Mouse (Mus musculus) brain, embryonic 14.5 days (tissue): ENCODE measurements at regions not wholly inside any gene's neighbourhood (a gene's known extent, or its start where the extent isn't known, plus 50 kb on each side); places are given as distances from the start of the nearest gene placed in this dataset.

Source experiments
- CTCF ChIP-seq: fragments of 200-500 bp; IDR thresholded peaks from 2 replicates; pipeline ENCODE4 v1.5.1; 2012; ENCODE audit warnings: inconsistent platforms, mild to moderate bottlenecking, moderate library complexity, borderline replicate concordance; ENCODE audit not compliant: insufficient read depth, insufficient read length; ENCODE audit errors: extremely low read depth
- POLR2A ChIP-seq: fragments of 200-500 bp; IDR thresholded peaks from 2 replicates; pipeline ENCODE4 v1.6.1; 2012; ENCODE audit warnings: mild to moderate bottlenecking, inconsistent platforms, borderline replicate concordance; ENCODE audit not compliant: poor library complexity, insufficient read depth, insufficient read length, severe bottlenecking; ENCODE audit errors: extremely low read depth

DNA sequence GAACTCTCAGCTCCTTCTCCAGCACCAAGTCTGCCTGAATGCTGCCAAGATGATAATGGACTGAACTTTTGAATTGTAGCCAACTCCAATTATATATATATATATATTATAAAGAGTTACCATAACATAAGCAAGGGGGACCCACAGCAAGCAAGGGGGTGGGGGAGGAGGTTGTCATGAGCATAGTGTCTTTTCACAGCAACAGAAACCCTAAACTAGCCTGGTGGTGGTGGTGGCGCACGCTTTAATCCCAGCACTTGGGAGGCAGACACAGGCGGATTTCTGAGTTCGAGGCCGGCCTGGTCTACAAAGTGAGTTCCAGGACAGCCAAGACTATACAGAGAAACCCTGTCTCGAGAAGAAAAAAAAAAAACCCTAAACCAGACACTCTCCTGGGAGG lies 65.0 kb downstream of the Irf2bpl start:
- TF ChIP-seq CTCF (no peak), POLR2A (no peak)
